Mouse (Mus musculus): ENCODE data around the gene Gm47955.
"Not testable (repeated sequence)": the region's sequence is repeated elsewhere in the genome, so short reads cannot be mapped to it uniquely, and the experiment has no call there.

The Gm47955 gene

DNA sequence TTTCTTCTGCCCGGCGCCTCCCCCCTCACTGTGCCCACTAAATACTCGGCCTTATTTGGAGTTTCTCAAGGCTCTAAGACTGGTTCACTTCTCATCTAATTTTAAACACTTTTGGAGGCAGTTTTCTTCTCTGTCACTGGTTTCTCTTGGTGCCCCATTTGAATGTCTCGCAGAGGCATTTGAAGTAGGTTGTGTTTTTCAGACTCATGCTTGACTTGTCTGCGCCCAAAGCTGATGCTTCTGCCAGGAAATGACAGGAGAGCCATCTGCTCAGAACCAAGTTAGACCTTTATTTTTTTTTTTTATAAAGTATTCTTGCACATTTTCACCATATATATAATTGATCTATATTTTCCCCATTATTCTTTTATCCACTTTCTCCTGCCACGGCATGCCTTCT is 26.7 kb downstream of the Gm47955 start:
- TF ChIP-seq NANOG (IDR thresholded peaks at IDR 0.05; ENCODE audit: borderline replicate concordance, low read length) = no peak
- TF ChIP-seq CTCF (conservative IDR thresholded peaks at IDR 0.05; ENCODE audit: low read length) = no peak
- TF ChIP-seq POU5F1 (IDR thresholded peaks at IDR 0.05; ENCODE audit: borderline replicate concordance, low read length) = no peak
- no peaks in the 10 kb centered on the region for H3K36me3 ChIP-seq (ENCODE audit: insufficient read depth, low read length)
- H3K9me3 ChIP-seq (ENCODE audit: low read length) = peaks cover 8% of the 10 kb centered on the region
- no peak overlapping the region for H3K4me3 ChIP-seq (replicated peaks; ENCODE audit: low read length)
- no peaks in the 10 kb centered on the region for H3K4me1 ChIP-seq (replicated peaks; ENCODE audit: low read depth, low read length)
- H3K27me3 ChIP-seq (ENCODE audit: insufficient read depth, low read length) = no peaks in the 10 kb centered on the region

DNA sequence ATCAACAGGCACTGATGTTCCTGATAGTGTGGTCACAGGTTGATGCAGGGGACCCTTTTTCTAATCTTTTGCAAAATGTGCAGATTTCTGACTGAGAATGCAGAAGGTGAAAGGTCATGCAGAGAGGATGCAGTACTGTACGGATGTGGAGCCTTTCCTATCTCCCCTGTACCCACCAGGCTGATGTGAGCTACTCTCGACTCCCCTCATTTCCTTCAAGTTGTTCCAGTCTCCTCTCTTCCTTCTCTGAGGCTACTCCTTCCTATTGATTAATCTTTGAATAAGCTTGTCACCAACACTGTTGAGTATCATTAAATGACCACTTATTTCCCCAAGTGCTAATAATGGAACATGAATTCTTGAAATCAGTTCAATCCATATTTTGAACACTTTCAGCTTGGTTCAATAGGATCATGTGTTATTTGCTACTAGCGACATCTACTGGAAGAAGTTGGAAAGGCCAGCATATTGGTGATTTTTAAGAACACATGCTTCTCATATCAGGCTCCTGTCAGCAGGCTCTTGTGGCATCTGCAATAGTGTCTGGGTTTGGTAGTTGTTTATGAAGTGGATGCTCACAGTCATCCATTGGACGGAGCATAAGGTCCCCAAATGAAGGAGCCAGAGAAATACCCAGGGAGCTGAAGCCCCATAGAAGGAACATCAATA is 27.6 kb downstream of the Gm47955 start:
- TF ChIP-seq POU5F1 (IDR thresholded peaks at IDR 0.05; ENCODE audit: borderline replicate concordance, low read length) = no peak
- TF ChIP-seq CTCF (conservative IDR thresholded peaks at IDR 0.05; ENCODE audit: low read length) = peak; percentile 89
- no peak for TF ChIP-seq NANOG (IDR thresholded peaks at IDR 0.05; ENCODE audit: borderline replicate concordance, low read length)
- Histone ChIP-seq H3K36me3 (ENCODE audit: insufficient read depth, low read length) (no peaks in the 10 kb centered on the region), H3K9me3 (ENCODE audit: low read length) (peaks cover 8% of the 10 kb centered on the region), H3K4me3 (replicated peaks; ENCODE audit: low read length) (no peak overlapping the region), H3K4me1 (replicated peaks; ENCODE audit: low read depth, low read length) (no peaks in the 10 kb centered on the region), H3K27me3 (ENCODE audit: insufficient read depth, low read length) (no peaks in the 10 kb centered on the region)

DNA sequence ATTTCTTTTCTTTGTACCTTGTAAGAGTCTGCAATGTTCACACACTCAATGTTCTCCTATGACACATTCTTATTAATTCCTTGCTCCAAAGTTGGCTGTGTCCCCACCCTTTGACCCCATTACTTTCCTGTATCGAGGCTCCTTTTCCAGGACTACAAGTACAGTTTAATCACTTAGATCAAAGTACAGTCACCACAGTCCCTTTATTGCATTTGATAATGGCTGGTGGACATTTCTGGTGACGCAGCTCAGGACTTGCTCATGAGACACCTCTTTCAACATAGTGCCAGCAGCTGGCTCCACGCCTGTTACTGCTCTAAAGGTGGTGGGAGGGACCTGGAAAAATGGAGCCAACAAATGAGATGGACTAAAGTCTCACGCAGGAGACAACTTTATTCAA is 31.0 kb downstream of the Gm47955 start:
- Histone ChIP-seq H3K4me3 (replicated peaks; ENCODE audit: low read length) (no peak overlapping the region), H3K9me3 (ENCODE audit: low read length) (no peaks in the 10 kb centered on the region), H3K4me1 (replicated peaks; ENCODE audit: low read depth, low read length) (no peaks in the 10 kb centered on the region), H3K36me3 (ENCODE audit: insufficient read depth, low read length) (no peaks in the 10 kb centered on the region), H3K27me3 (ENCODE audit: insufficient read depth, low read length) (no peaks in the 10 kb centered on the region)
- no peak for TF ChIP-seq CTCF (conservative IDR thresholded peaks at IDR 0.05; ENCODE audit: low read length)
- no peak for TF ChIP-seq POU5F1 (IDR thresholded peaks at IDR 0.05; ENCODE audit: borderline replicate concordance, low read length)
- no peak for TF ChIP-seq NANOG (IDR thresholded peaks at IDR 0.05; ENCODE audit: borderline replicate concordance, low read length)

DNA sequence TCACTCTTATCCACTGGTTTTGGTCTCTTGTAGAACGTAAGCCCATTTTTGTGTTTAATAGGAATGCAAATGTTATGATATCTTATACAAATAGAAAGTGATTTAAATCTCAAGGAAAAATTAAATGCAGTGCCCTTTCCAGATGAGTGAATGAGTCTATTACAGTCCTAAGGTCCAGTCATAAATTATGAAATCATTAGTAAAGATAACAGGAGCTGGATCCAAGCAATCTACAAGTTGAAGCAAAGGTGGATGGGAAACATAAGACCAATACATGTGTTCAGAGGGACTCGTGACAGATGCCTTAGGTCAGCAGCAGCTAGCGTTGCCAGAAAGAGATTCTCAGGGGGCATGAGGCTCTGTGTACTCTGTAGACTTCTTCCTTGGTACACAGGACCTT is 31.5 kb downstream of the Gm47955 start:
- Histone ChIP-seq H3K9me3 (ENCODE audit: low read length) (no peaks in the 10 kb centered on the region), H3K36me3 (ENCODE audit: insufficient read depth, low read length) (no peaks in the 10 kb centered on the region), H3K27me3 (ENCODE audit: insufficient read depth, low read length) (no peaks in the 10 kb centered on the region), H3K4me1 (replicated peaks; ENCODE audit: low read depth, low read length) (no peaks in the 10 kb centered on the region), H3K4me3 (replicated peaks; ENCODE audit: low read length) (no peak overlapping the region)
- no peak for TF ChIP-seq CTCF (conservative IDR thresholded peaks at IDR 0.05; ENCODE audit: low read length)
- no peak for TF ChIP-seq NANOG (IDR thresholded peaks at IDR 0.05; ENCODE audit: borderline replicate concordance, low read length)
- TF ChIP-seq POU5F1 (IDR thresholded peaks at IDR 0.05; ENCODE audit: borderline replicate concordance, low read length) = no peak

DNA sequence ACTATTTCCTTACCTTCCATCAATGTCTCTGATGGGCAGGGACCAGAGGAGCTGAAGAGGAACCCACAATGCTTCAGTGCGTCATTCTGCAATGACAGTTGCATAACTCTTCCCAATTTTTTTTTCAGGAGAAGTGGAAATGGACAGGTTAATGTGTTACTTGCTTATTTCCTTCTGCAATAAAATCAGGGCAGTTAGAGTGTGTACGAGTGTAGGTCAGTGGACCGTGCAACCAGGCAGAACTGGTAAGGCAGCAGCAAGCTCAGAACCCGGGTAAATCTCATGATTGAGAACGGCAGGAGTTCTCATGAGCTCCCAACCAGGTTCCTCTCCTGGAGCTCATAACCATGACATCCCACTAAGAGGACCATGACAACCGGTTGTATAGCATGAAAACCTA is 32.0 kb downstream of the Gm47955 start:
- H3K4me3 ChIP-seq (replicated peaks; ENCODE audit: low read length) = no peak overlapping the region
- H3K36me3 ChIP-seq (ENCODE audit: insufficient read depth, low read length) = no peaks in the 10 kb centered on the region
- H3K27me3 ChIP-seq (ENCODE audit: insufficient read depth, low read length) = no peaks in the 10 kb centered on the region
- no peaks in the 10 kb centered on the region for H3K9me3 ChIP-seq (ENCODE audit: low read length)
- H3K4me1 ChIP-seq (replicated peaks; ENCODE audit: low read depth, low read length) = no peaks in the 10 kb centered on the region
- TF ChIP-seq CTCF (conservative IDR thresholded peaks at IDR 0.05; ENCODE audit: low read length) (no peak), POU5F1 (IDR thresholded peaks at IDR 0.05; ENCODE audit: borderline replicate concordance, low read length) (no peak), NANOG (IDR thresholded peaks at IDR 0.05; ENCODE audit: borderline replicate concordance, low read length) (no peak)

DNA sequence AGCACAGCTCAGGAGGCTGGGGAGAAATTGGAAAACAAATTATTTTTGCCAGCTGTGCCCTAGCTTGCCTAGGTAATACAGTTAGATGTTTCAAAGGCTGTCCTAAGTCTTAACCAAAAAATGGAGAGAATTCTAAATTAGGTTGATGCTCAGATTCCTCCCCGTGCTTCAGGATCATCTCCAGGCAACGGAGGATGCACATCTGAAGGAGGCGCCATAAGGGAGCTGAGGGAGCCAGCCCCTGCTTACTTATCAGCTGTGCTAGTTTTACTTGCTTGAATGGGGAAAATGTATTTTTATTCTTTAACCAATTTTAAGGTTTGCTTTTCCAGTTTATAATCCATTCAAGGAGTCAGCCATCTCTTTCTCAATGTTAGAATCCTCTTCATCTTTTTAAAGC is 33.9 kb downstream of the Gm47955 start:
- no peaks in the 10 kb centered on the region for H3K36me3 ChIP-seq (ENCODE audit: insufficient read depth, low read length)
- TF ChIP-seq CTCF (conservative IDR thresholded peaks at IDR 0.05; ENCODE audit: low read length) (no peak), NANOG (IDR thresholded peaks at IDR 0.05; ENCODE audit: borderline replicate concordance, low read length) (no peak), POU5F1 (IDR thresholded peaks at IDR 0.05; ENCODE audit: borderline replicate concordance, low read length) (no peak)
- H3K9me3 ChIP-seq (ENCODE audit: low read length) = no peaks in the 10 kb centered on the region
- no peaks in the 10 kb centered on the region for H3K4me1 ChIP-seq (replicated peaks; ENCODE audit: low read depth, low read length)
- no peak overlapping the region for H3K4me3 ChIP-seq (replicated peaks; ENCODE audit: low read length)
- H3K27me3 ChIP-seq (ENCODE audit: insufficient read depth, low read length) = no peaks in the 10 kb centered on the region

DNA sequence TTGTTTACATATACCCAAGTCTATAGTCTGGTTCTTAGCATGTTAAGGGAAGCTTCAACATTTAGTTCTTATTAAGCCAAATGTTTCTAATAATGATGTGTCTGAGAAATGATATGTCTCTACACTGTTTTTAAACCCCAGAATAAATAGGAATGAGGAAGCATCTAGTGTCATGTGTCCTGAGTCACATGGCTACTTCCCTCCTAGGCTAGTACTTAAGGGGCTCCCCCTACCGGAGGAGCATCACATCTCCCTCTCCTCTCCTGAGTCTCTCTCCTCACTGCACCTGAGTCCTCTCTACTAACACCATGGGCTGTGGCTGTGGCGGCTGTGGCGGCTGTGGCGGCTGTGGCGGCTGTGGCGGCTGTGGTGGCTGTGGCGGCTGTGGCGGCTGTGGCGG is 40.2 kb downstream of the Gm47955 start, which contains the start of gene Gm47959:
Gm47959 (plus strand) TSS at position 243 of the 400 bp plus-strand sequence.
- not testable (repeated sequence) for H3K4me1 ChIP-seq (replicated peaks; ENCODE audit: low read depth, low read length); H3K9me3 ChIP-seq (ENCODE audit: low read length); H3K36me3 ChIP-seq (ENCODE audit: insufficient read depth, low read length)
- H3K4me3 ChIP-seq (replicated peaks; ENCODE audit: low read length) = peak within 1 kb of the TSS; percentile 55
- H3K27me3 ChIP-seq (ENCODE audit: insufficient read depth, low read length) = peaks cover 16% of the 10 kb centered on the region
- TF ChIP-seq CTCF (conservative IDR thresholded peaks at IDR 0.05; ENCODE audit: low read length) = peak; percentile 18; the same call in 1 of the 2 replicates

DNA sequence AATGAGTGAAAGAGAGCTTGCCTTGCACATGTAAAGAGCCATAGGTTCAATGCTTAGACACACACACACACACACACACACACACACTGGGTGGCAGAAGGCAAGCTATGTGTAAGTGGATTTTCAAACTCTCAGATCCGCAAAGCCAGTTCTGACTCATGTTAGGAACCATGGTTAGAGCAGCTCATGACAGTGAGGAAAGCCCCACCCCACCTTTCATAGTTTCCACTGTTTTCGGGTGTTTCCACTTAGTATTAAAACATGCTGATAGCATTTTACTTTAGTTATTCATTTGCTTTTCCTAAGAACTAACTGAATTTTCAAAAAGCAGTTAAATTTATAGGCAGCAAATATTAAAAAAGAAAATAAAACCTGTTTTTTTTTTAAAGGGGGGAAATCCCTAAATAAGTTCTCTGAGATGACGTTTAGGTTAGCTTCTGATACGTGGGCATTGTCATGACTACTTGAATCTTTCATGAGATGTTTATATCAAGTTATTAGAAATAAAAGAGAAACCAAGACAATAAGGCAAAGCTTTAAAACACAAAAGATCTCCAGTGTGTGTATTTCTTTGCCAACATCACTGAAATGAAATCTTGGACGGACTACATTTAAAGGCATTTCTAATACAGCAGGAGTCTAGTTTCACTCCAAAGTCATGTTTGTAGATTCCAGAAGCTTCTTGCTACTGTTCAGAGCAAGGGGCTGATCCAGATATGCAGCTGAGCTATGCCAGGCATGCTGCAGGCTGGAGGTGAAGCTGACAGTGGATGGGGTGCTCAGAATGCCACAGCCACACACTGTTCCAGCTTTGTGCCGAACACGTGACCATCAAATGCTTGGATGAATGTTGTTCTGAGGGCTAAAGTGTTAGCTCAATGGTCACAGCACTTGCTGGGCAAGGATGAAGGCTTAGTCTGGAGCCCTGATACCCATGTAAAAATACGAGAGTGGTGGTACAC is 46.4 kb downstream of the Gm47955 start:
- H3K36me3 ChIP-seq (ENCODE audit: insufficient read depth, low read length) = no peaks in the 10 kb centered on the region

More for the DNA sequence above, 46.4 kb downstream of the Gm47955 start:
- no peak overlapping the region for H3K4me3 ChIP-seq (replicated peaks; ENCODE audit: low read length)
- TF ChIP-seq CTCF (conservative IDR thresholded peaks at IDR 0.05; ENCODE audit: low read length) = no peak
- TF ChIP-seq NANOG (IDR thresholded peaks at IDR 0.05; ENCODE audit: borderline replicate concordance, low read length) = no peak
- TF ChIP-seq POU5F1 (IDR thresholded peaks at IDR 0.05; ENCODE audit: borderline replicate concordance, low read length) = no peak
- peaks cover 12% of the 10 kb centered on the region for H3K27me3 ChIP-seq (ENCODE audit: insufficient read depth, low read length)
- H3K4me1 ChIP-seq (replicated peaks; ENCODE audit: low read depth, low read length) = 0 out of 2 replicates have a peak, but pooled peaks cover 3% of the 10 kb centered on the region
- H3K9me3 ChIP-seq (ENCODE audit: low read length) = no peaks in the 10 kb centered on the region
